ENCODE assay signal across 23 mouse cellular contexts in the genomic region with DNA sequence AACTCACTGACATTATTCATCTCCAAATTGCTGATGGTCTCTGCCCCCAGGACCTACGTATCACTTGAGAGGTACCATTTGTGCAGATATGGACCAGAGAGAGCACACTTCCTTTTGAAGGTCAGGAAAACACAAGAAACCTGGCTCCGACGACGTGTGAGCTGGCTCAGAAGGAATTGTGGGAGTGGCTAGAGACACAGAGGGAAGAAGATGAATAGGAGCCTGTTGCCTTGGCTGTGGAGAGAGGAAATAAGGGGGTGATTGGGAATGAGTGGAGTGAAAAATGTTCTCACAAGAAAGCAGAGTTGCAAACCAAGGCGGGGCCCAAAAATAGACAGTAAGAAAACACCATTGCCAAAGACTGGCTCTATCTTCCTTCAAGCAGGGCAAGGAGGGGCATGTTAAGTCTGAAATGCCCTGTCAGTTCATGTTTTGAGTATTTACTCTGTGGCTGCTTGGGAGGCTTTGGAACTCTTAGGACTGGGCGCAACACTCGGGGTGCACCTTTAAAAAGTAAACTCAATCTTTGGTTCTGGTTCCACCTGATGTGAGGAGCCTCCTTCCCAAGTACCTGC.
DNase-seq lines count a peak whose midpoint lies in the region; ATAC-seq and TF ChIP-seq lines count a peak whose summit lies in the region.
"Had no signal": no experiment of that assay in that cellular context is flagged by ENCODE, and none has a peak within 500 bp of the region (broad histone marks: within the 10 kb centered on the region; RNA-seq: fewer than 3 reads in every experiment).

No protein-coding gene starts in this region.

- TF ChIP-seq CTCF in embryonic fibroblast, embryonic 13.5 days (IDR thresholded peaks at IDR 0.05; ENCODE audit: borderline replicate concordance, insufficient read depth, low read length): no peak

- H3K9me3 ChIP-seq in heart, embryonic 10.5 days: no peaks in the 10 kb centered on the region
- H3K9me3 ChIP-seq in stomach, embryonic 16.5 days (replicated peaks; ENCODE audit: control insufficient read depth, low read length): no peaks in the 10 kb centered on the region
- no peaks in the 10 kb centered on the region for H3K9me3 ChIP-seq in midbrain, embryonic 14.5 days (ENCODE audit: control insufficient read depth, low read length)
- H3K9me3 ChIP-seq: limb, embryonic 12.5 days; stomach, embryonic 15.5 days had no signal

- H3K27me3 ChIP-seq in heart, embryonic 10.5 days (ENCODE audit: insufficient read depth, poor library complexity, severe bottlenecking): peaks cover 5% of the 10 kb centered on the region; the same call in 1 of the 2 replicates
- no peaks in the 10 kb centered on the region for H3K27me3 ChIP-seq in stomach, embryonic 16.5 days (ENCODE audit: control insufficient read depth, insufficient read depth, low read length)
- no peaks in the 10 kb centered on the region for H3K27me3 ChIP-seq in midbrain, embryonic 14.5 days (ENCODE audit: control insufficient read depth, insufficient read depth, low read length)
- H3K27me3 ChIP-seq: limb, embryonic 12.5 days; stomach, embryonic 15.5 days had no signal

- no peak overlapping the region for H3K4me3 ChIP-seq in heart, embryonic 10.5 days
- H3K4me3 ChIP-seq in embryonic fibroblast, embryonic 13.5 days (ENCODE audit: insufficient read depth, low read length): no peak overlapping the region
- no peak overlapping the region for H3K4me3 ChIP-seq in stomach, embryonic 16.5 days (replicated peaks; ENCODE audit: low read length)
- H3K4me3 ChIP-seq in midbrain, embryonic 14.5 days (replicated peaks; ENCODE audit: low read depth, low read length): no peak overlapping the region
- H3K4me3 ChIP-seq: gastrocnemius, adult 2 months; layer of hippocampus, adult 2 months; limb, embryonic 12.5 days; stomach, embryonic 15.5 days had no signal

- no peak overlapping the region for H3K9ac ChIP-seq in stomach, embryonic 16.5 days (ENCODE audit: low read length)
- H3K9ac ChIP-seq in midbrain, embryonic 14.5 days (replicated peaks; ENCODE audit: low read length): no peak overlapping the region
- H3K9ac ChIP-seq: limb, embryonic 12.5 days; liver, postnatal 0 days; stomach, embryonic 15.5 days had no signal

- H3K27ac ChIP-seq in heart, embryonic 10.5 days: no peak overlapping the region
- peak overlapping the region; percentile 62 for H3K27ac ChIP-seq in embryonic fibroblast, embryonic 13.5 days (ENCODE audit: insufficient read depth, low read length)
- H3K27ac ChIP-seq in stomach, embryonic 16.5 days (ENCODE audit: low read length): peak overlapping the region; percentile 26; the same call in 1 of the 2 replicates
- H3K27ac ChIP-seq in midbrain, embryonic 14.5 days (replicated peaks; ENCODE audit: low read depth, low read length): no peak overlapping the region
- H3K27ac ChIP-seq: gastrocnemius, adult 2 months; layer of hippocampus, adult 2 months; limb, embryonic 12.5 days; stomach, embryonic 15.5 days had no signal

- peak; percentile 18 to 20 for DNase-seq in heart, postnatal 10 days
- no peak for DNase-seq in heart, embryonic 10.5 days (ENCODE audit: low spot score)
- peak; percentile 20 for DNase-seq in lung, postnatal 10 days
- DNase-seq in lung, adult 18-20 months: no peak
- DNase-seq in midbrain, embryonic 14.5 days: no peak
- DNase-seq: adrenal gland, adult 8-10 months; cerebellum, adult 2 months; cerebellum, postnatal 25 days; gastrocnemius, adult 2 months; kidney, postnatal 25 days; liver, postnatal 0 days; thymus, adult 2 months; thymus, postnatal 4 days had no signal

- ATAC-seq in stomach, embryonic 16.5 days (ENCODE audit: insufficient read depth, low FRiP score): peak; percentile 62; the same call in 1 of the 2 replicates
- no peak for ATAC-seq in midbrain, embryonic 14.5 days (ENCODE audit: low FRiP score, low TSS enrichment)
- ATAC-seq: activated CD4-positive, CD25-positive, alpha-beta regulatory T cell, adult 4 months; forebrain, embryonic 14.5 days; intestine, postnatal 0 days; liver, postnatal 0 days had no signal

- no peak overlapping the region for H3K4me2 ChIP-seq in stomach, embryonic 16.5 days (ENCODE audit: low read depth, low read length)
- H3K4me2 ChIP-seq in midbrain, embryonic 14.5 days (ENCODE audit: low read length): no peak overlapping the region
- H3K4me2 ChIP-seq: limb, embryonic 12.5 days; liver, embryonic 11.5 days; midbrain, embryonic 11.5 days; stomach, embryonic 15.5 days had no signal

- H3K4me1 ChIP-seq in heart, embryonic 10.5 days: peaks cover 18% of the 10 kb centered on the region
- H3K4me1 ChIP-seq in embryonic fibroblast, embryonic 13.5 days (ENCODE audit: control insufficient read depth, insufficient read depth, low read length): 0 out of 2 replicates have a peak, but pooled peaks cover 4% of the 10 kb centered on the region
- H3K4me1 ChIP-seq in stomach, embryonic 16.5 days (ENCODE audit: control insufficient read depth, insufficient read depth, low read length): no peaks in the 10 kb centered on the region
- no peaks in the 10 kb centered on the region for H3K4me1 ChIP-seq in midbrain, embryonic 14.5 days (ENCODE audit: control insufficient read depth, insufficient read depth, low read length)
- H3K4me1 ChIP-seq: limb, embryonic 12.5 days; stomach, embryonic 15.5 days had no signal

- no peaks in the 10 kb centered on the region for H3K36me3 ChIP-seq in heart, embryonic 10.5 days
- no peaks in the 10 kb centered on the region for H3K36me3 ChIP-seq in stomach, embryonic 16.5 days (ENCODE audit: control insufficient read depth, insufficient read depth, low read length)
- H3K36me3 ChIP-seq in midbrain, embryonic 14.5 days (ENCODE audit: control insufficient read depth, insufficient read depth, low read length): no peaks in the 10 kb centered on the region
- H3K36me3 ChIP-seq: limb, embryonic 12.5 days; stomach, embryonic 15.5 days had no signal

- TF ChIP-seq POLR2A in embryonic fibroblast, embryonic 13.5 days (IDR thresholded peaks at IDR 0.05; ENCODE audit: low read depth, low read length): no peak

- intact Hi-C loops in heart, postnatal 10 days (cut with DNase I): loop anchor here (5.0 kb wide), 1 partner anchor 109 kb away; the partner anchor contains the start of gene Mylip

- 64% methylated on average over 7 of the region's 7 CpGs for WGBS in heart, embryonic 10.5 days
- WGBS in stomach, embryonic 16.5 days: 52% methylated on average over 7 of the region's 7 CpGs
- WGBS in midbrain, embryonic 14.5 days: 82% methylated on average over 7 of the region's 7 CpGs

Comparison
In these comparisons a context has a peak if more than half of its experiments do, and no peak if none do; other contexts are left out.
1. DNase-seq: peak in heart, postnatal 10 days (2 of 2) and lung, postnatal 10 days (single experiment); none in heart, embryonic 10.5 days (single experiment), lung, adult 18-20 months (0 of 2) and midbrain, embryonic 14.5 days (single experiment).
2. H3K27ac ChIP-seq: peak in embryonic fibroblast, embryonic 13.5 days (single experiment) and stomach, embryonic 16.5 days (single experiment); none in heart, embryonic 10.5 days (single experiment) and midbrain, embryonic 14.5 days (single experiment).